Mouse (Mus musculus) myocyte (in vitro differentiated cells): ENCODE measurements at regions not wholly inside any gene's neighbourhood (a gene's known extent, or its start where the extent isn't known, plus 50 kb on each side); places are given as distances from the start of the nearest gene placed in this dataset.

Source experiments
- H3K27me3 ChIP-seq: one replicate; pipeline ENCODE4 v1.6.1; 2011; ENCODE audit not compliant: control insufficient read depth, insufficient read depth, insufficient read length
- H3K36me3 ChIP-seq: one replicate; pipeline ENCODE4 v1.6.1; 2011; ENCODE audit not compliant: control insufficient read depth, insufficient read depth
- H3K4me2 ChIP-seq: one replicate; pipeline ENCODE4 v1.6.1; 2011; ENCODE audit warnings: low read depth, control low read depth
- H3K4me3 ChIP-seq: one replicate; pipeline ENCODE4 v1.5.1; 2011; ENCODE audit warnings: mild to moderate bottlenecking, control low read depth, moderate library complexity
- H3K79me2 ChIP-seq: one replicate; pipeline ENCODE4 v1.6.1; 2011; ENCODE audit not compliant: control insufficient read depth, insufficient read depth
- H3ac ChIP-seq: one replicate; pipeline ENCODE4 v1.6.1; 2011; ENCODE audit not compliant: control insufficient read depth, insufficient read length
- CEBPB ChIP-seq: IDR thresholded peaks from 2 replicates; pipeline ENCODE4 v1.6.1; 2011; ENCODE audit warnings: mild to moderate bottlenecking, moderate library complexity; ENCODE audit not compliant: poor library complexity, insufficient read depth, severe bottlenecking
- E2F4 ChIP-seq: IDR thresholded peaks from one replicate; pipeline ENCODE4 v1.6.1; 2011; ENCODE audit warnings: mild to moderate bottlenecking, control low read depth, moderate library complexity; ENCODE audit not compliant: insufficient read depth
- MAX ChIP-seq: IDR thresholded peaks from one replicate; pipeline ENCODE4 v1.6.1; 2011; ENCODE audit warnings: low read depth, mild to moderate bottlenecking, control low read depth
- MYOD1 ChIP-seq, 3 experiments: IDR thresholded peaks; one replicate each; pipeline ENCODE4 v1.6.1; 2011; ENCODE audit warnings: control low read depth in 2 of 3, low read depth in 2 of 3, mild to moderate bottlenecking in 2 of 3, moderate library complexity in 1 of 3; ENCODE audit not compliant: insufficient read length in 2 of 3, control insufficient read depth in 1 of 3
- MYOG ChIP-seq, 3 experiments: IDR thresholded peaks; one replicate each; pipeline ENCODE4 v1.6.1; 2011; ENCODE audit warnings: control low read depth in 2 of 3, low read depth in 2 of 3, mild to moderate bottlenecking in 2 of 3; ENCODE audit not compliant: insufficient read length in 2 of 3, control insufficient read depth in 1 of 3, insufficient read depth in 1 of 3
- POLR2A ChIP-seq: IDR thresholded peaks from one replicate; pipeline ENCODE4 v1.6.1; 2011; ENCODE audit warnings: low read depth, mild to moderate bottlenecking, control low read depth, moderate library complexity; ENCODE audit not compliant: insufficient read length
- POLR2AphosphoS2 ChIP-seq: IDR thresholded peaks from one replicate; pipeline ENCODE4 v1.6.1; 2011; ENCODE audit warnings: low read depth, control low read depth; ENCODE audit not compliant: insufficient read length
- REST ChIP-seq: IDR thresholded peaks from one replicate; pipeline ENCODE4 v1.6.1; 2011; ENCODE audit warnings: mild to moderate bottlenecking, control low read depth, moderate library complexity; ENCODE audit not compliant: insufficient read depth, insufficient read length
- SRF ChIP-seq: IDR thresholded peaks from one replicate; pipeline ENCODE4 v1.6.1; 2011; ENCODE audit warnings: low read depth; ENCODE audit not compliant: control insufficient read depth, insufficient read length
- TCF12 ChIP-seq: IDR thresholded peaks from one replicate; pipeline ENCODE4 v1.6.1; 2011; ENCODE audit warnings: mild to moderate bottlenecking, control low read depth; ENCODE audit not compliant: poor library complexity, insufficient read depth, severe bottlenecking
- TCF3 ChIP-seq: IDR thresholded peaks from one replicate; pipeline ENCODE4 v1.6.1; 2011; ENCODE audit warnings: low read depth, control low read depth; ENCODE audit not compliant: insufficient read length
- USF1 ChIP-seq: IDR thresholded peaks from one replicate; pipeline ENCODE4 v1.6.1; 2011; ENCODE audit warnings: low read depth, mild to moderate bottlenecking, control low read depth, moderate library complexity

DNA sequence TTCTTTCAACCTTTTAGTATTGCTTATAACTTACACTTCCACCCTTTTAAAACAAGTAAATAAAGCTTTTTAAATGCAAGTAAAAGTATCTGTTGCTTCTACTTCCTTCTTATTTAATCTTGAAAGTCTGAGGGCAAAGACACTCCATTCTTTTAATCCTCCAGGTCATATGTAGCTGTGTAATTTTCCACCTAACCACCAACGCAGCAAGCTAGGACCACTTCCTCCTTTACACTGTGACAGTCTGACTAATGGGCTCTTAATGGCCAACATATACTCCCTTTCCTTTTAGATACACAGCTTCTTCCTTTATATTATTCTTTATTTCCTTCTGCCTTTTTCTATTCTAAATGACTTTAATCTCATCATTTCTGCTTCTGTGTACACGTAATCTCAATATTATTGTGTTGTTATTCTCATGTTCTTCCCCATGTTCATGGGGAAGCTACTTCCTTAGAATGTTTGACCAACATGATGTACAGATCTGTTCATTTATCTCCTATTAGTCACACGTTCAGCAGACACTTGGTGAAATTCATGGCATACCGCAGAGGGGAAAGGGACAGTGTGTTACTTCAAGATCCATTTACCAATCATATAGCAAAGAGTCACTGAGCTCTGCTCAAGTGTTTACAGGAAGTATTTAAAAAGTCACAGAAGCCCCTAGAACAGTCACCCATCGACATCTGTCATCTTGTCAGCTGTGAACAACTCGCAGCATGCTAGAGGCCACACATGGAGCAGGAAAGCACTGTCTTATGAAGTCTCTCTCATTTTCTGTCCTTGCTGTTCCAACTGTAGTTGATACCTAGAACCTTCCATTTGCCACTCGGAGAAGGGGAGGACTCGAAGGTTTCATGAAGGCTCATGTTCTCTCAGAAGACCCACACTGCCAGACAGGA is 172.2 kb upstream of the Slc7a11 start:
- H3K27me3 ChIP-seq = no peaks in the 10 kb centered on the region
- H3K36me3 ChIP-seq = no peaks in the 10 kb centered on the region
- no peak overlapping the region for H3K4me3 ChIP-seq
- no peaks in the 10 kb centered on the region for H3K79me2 ChIP-seq
- TF ChIP-seq MAX (no peak), TCF3 (no peak), POLR2AphosphoS2 (no peak), MYOG (IDR thresholded peaks at IDR 0.05; ENCODE audit: control insufficient read depth in 1 of 3, insufficient read depth in 1 of 3, insufficient read length in 2 of 3, low read depth in 2 of 3) (no peak), TCF12 (no peak), REST (no peak), POLR2A (no peak), E2F4 (no peak), CEBPB (no peak), USF1 (no peak), MYOD1 (IDR thresholded peaks at IDR 0.05; ENCODE audit: control insufficient read depth in 1 of 3, insufficient read length in 2 of 3, low read depth in 2 of 3) (no peak), SRF (no peak)
- no peak overlapping the region for H3K4me2 ChIP-seq
- H3ac ChIP-seq = no peak overlapping the region

DNA sequence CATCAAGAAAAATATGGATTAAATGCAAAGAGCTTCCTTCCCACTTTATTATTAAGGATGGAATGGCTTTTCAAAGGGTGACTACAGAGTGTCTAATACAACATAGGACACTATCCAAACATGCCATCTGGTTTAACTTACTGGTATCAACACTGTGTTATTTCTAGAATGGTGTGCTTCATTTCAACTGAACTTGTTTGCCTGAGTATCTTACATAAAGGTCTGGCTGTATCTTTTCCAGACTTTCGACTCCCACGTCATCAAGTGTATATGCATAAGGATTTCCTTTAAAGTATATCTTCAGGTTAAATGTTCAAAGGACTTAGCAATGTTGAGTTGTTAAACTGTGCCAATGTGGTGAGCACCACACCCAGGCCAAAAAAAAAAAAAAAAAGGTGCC is 169.6 kb upstream of the Slc7a11 start:
- Histone ChIP-seq H3K79me2 (no peaks in the 10 kb centered on the region), H3ac (no peak overlapping the region), H3K4me2 (no peak overlapping the region), H3K27me3 (no peaks in the 10 kb centered on the region), H3K36me3 (no peaks in the 10 kb centered on the region), H3K4me3 (no peak overlapping the region)
- TF ChIP-seq REST (no peak), TCF3 (no peak)

DNA sequence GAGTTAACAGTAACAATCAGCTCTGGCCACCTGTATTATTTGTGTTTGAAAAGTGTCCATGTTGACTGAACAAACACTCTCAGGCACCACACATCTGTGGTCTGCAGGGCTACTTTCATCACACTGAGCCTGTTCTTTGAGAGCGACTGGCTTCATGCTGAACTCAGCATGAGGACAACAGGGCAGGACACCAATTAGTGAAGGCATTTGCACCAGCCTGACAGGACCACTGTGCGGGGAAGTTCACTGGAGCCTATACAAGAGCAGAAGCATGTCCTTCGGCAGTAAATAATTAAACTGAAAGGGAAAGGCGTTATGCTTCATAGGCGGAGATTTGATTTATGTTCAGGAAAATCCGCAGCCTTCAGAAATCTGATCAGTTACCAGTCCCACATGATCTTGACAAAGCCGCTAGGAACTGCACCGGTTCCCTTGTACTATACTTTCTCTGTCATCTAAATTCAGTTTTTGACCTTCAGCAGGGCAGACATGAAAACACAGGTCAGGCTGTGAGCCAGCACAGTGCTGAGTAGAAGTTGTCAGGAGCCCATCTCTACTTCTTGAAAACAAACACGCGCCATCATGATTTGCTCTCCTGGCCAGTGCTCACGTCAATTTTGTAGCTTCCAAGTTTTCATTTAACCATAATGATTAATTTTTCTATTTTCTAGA is 166.1 kb upstream of the Slc7a11 start:
- no peaks in the 10 kb centered on the region for H3K79me2 ChIP-seq
- no peak overlapping the region for H3K4me2 ChIP-seq
- no peak overlapping the region for H3K4me3 ChIP-seq
- H3K36me3 ChIP-seq = no peaks in the 10 kb centered on the region
- no peak overlapping the region for H3ac ChIP-seq
- no peaks in the 10 kb centered on the region for H3K27me3 ChIP-seq
- no peak for TF ChIP-seq USF1
- TF ChIP-seq CEBPB = no peak
- TF ChIP-seq E2F4 = no peak
- no peak for TF ChIP-seq SRF
- TF ChIP-seq MYOG (IDR thresholded peaks at IDR 0.05; ENCODE audit: control insufficient read depth in 1 of 3, insufficient read depth in 1 of 3, insufficient read length in 2 of 3, low read depth in 2 of 3) = no peak
- no peak for TF ChIP-seq POLR2AphosphoS2
- no peak for TF ChIP-seq TCF12
- TF ChIP-seq MYOD1 (IDR thresholded peaks at IDR 0.05; ENCODE audit: control insufficient read depth in 1 of 3, insufficient read length in 2 of 3, low read depth in 2 of 3) = no peak
- TF ChIP-seq TCF3 = no peak
- no peak for TF ChIP-seq MAX
- TF ChIP-seq REST = no peak
- no peak for TF ChIP-seq POLR2A

DNA sequence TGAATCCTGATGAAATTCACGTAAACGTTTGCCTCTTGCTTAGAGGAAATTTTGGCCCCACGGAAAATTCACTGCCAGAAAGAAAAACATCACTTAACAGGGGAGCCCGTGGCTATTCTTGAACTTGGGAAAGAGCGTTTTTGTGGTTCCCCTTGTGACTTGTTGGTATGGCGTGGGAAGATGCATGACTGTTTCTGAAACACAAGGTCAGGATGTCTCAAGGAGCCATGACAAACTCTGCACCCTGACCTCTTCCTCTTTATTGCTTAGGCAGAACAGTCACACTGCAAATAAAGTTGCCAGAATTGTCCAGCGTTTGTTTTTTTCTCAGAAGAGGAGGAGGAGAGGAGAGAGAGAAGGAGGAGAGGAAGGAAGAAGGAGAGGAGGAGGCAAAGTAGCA is 164.3 kb upstream of the Slc7a11 start:
- Histone ChIP-seq H3K79me2 (no peaks in the 10 kb centered on the region), H3K4me2 (no peak overlapping the region), H3K36me3 (no peaks in the 10 kb centered on the region), H3ac (no peak overlapping the region), H3K4me3 (no peak overlapping the region), H3K27me3 (no peaks in the 10 kb centered on the region)
- TF ChIP-seq USF1 = no peak
- TF ChIP-seq E2F4 = no peak

DNA sequence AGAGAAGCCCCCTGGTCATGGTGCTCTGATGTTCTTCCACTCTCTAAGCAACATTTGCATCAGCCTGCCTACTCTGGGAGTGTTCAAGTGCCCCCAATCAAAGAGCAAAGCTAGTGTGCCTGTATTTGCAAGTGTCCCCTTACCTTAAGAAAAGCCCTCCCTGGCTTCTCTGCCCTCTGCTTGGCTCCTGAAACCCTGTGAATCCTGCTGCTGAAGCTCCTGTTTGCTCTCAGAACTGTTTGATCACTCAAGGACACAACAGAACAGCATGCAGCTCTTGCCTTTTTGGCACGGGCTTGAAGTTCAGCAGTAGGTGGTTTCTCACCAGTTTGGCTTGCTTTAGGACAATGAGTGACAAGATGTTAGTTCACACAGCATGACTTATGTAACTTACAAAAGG is 163.6 kb upstream of the Slc7a11 start:
- Histone ChIP-seq H3K4me2 (no peak overlapping the region), H3K79me2 (no peaks in the 10 kb centered on the region), H3K4me3 (no peak overlapping the region), H3ac (no peak overlapping the region), H3K27me3 (no peaks in the 10 kb centered on the region), H3K36me3 (no peaks in the 10 kb centered on the region)
- TF ChIP-seq USF1 = no peak
- TF ChIP-seq MYOD1 (IDR thresholded peaks at IDR 0.05; ENCODE audit: control insufficient read depth in 1 of 3, insufficient read length in 2 of 3, low read depth in 2 of 3) = no peak
- no peak for TF ChIP-seq REST
- no peak for TF ChIP-seq CEBPB
- TF ChIP-seq POLR2A = no peak
- no peak for TF ChIP-seq TCF3
- no peak for TF ChIP-seq E2F4
- TF ChIP-seq MAX = no peak
- TF ChIP-seq MYOG (IDR thresholded peaks at IDR 0.05; ENCODE audit: control insufficient read depth in 1 of 3, insufficient read depth in 1 of 3, insufficient read length in 2 of 3, low read depth in 2 of 3) = no peak
- TF ChIP-seq TCF12 = no peak
- TF ChIP-seq SRF = no peak
- no peak for TF ChIP-seq POLR2AphosphoS2
